Mouse (Mus musculus) thymus, adult 2 months (tissue): ENCODE data around the gene Glis3. TPM values are rescaled to one million over a fixed set of nuclear protein-coding genes. Genes with fewer than 3 reads are reported as not detected.
A peak's percentile ranks its signal among the peaks of the same experiment; 100 is the strongest.

Source experiments
- DNase-seq: peaks from one replicate; pipeline ENCODE4 v3.0.0; 2021
- H3K27ac ChIP-seq: fragments of 200-500 bp; 2 replicates; pipeline ENCODE4 v1.5.1; 2012; ENCODE audit warnings: low read length, control low read depth; ENCODE audit not compliant: control insufficient read depth, insufficient read depth
- H3K27me3 ChIP-seq: fragments of 200-500 bp; 2 replicates; pipeline ENCODE4 v1.6.1; 2012; ENCODE audit warnings: mild to moderate bottlenecking, low read length, moderate library complexity, mixed read lengths; ENCODE audit not compliant: control insufficient read depth, insufficient read depth
- H3K36me3 ChIP-seq: fragments of 200-500 bp; 2 replicates; pipeline ENCODE4 v1.6.1; 2012; ENCODE audit warnings: mild to moderate bottlenecking, low read length, moderate library complexity; ENCODE audit not compliant: control insufficient read depth, insufficient read depth
- H3K4me1 ChIP-seq: fragments of 200-500 bp; replicated peaks from 2 replicates; pipeline ENCODE4 v1.6.1; 2012; ENCODE audit warnings: low read length; ENCODE audit not compliant: control insufficient read depth, insufficient read depth
- H3K4me3 ChIP-seq: fragments of 200-500 bp; 2 replicates; pipeline ENCODE4 v1.5.1; 2012; ENCODE audit warnings: mild to moderate bottlenecking, low read length, control low read depth, moderate library complexity; ENCODE audit not compliant: control insufficient read depth, insufficient read depth
- CTCF ChIP-seq: fragments of 200-500 bp; IDR thresholded peaks from 2 replicates; pipeline ENCODE4 v1.5.1; 2012; ENCODE audit warnings: mild to moderate bottlenecking, control low read depth, low read length, moderate library complexity, borderline replicate concordance; ENCODE audit not compliant: control insufficient read depth, poor library complexity, insufficient read depth; ENCODE audit errors: extremely low read depth
- POLR2A ChIP-seq: fragments of 200-500 bp; IDR thresholded peaks from 2 replicates; pipeline ENCODE4 v1.6.1; 2012; ENCODE audit warnings: mild to moderate bottlenecking, low read length, control low read depth, moderate library complexity; ENCODE audit not compliant: control insufficient read depth, poor library complexity, insufficient read depth; ENCODE audit errors: extremely low read depth
- WGBS: fragments of 180-500 bp; shearing (Covaris S2); methylation state at CpG from one replicate; pipeline ENCODE4 v1.1.7; 2018; 5-methylcytosine and 5-hydroxymethylcytosine counted together
- polyA plus RNA-seq: library from polyadenylated mRNA; depleted of rRNA; stranded (reverse); fragments of >200 nt; gene quantifications from 2 replicates; pipeline ENCODE4 v1.2.3, GENCODE M21; 2012

Glis3 gene
- polyA plus RNA-seq, 1 experiment = 1.8 TPM

DNA sequence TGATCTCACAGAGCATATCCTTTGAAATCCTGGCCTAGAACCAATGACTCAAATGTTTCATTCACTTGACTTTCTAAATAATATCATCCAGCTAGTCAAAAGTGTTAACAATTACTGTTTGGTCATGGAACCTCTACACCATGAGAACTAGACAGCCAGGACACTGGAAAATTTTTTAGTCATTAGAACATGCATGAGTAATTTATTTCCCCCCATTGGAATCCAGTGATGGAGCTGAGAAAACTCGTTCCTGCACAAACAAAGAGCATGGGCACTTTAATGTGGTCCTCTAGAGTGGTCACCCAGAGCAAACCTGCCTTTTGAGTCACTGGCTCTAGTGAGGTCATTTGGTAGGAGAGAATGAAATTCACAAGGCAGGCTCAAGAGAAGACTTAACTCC, 55.3 kb downstream of the Glis3 start:
- DNase-seq = no peak
- Histone ChIP-seq H3K4me1 (no peaks in the 10 kb centered on the region), H3K4me3 (no peak overlapping the region), H3K27ac (no peak overlapping the region), H3K27me3 (no peaks in the 10 kb centered on the region), H3K36me3 (no peaks in the 10 kb centered on the region)
- TF ChIP-seq POLR2A = no peak
- TF ChIP-seq CTCF = no peak
- WGBS = 81% methylated on average over 1 of the region's 1 CpGs

DNA sequence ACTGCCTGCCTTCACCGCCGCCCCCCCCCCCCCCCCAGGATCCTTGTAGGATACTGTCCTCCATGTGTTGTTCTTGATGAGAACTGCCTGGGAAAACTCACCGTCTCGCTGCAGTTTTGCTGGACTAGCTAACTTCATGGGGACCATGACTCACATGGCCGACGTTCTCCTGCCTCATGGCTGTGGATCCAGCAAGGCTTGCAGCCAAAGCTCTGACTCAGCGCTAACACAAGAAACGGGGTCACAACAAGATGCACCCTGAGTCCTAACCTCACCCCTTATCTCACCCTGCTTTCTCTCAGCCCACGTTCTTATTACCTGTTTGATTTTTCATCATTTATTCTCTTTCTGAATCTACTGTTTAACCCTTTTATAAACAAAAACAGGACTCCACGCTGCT, 56.2 kb downstream of the Glis3 start:
- Histone ChIP-seq H3K27ac (no peak overlapping the region), H3K4me1 (no peaks in the 10 kb centered on the region), H3K27me3 (no peaks in the 10 kb centered on the region), H3K4me3 (no peak overlapping the region), H3K36me3 (no peaks in the 10 kb centered on the region)
- WGBS = 94% methylated on average over 10 of the region's 10 CpGs
- TF ChIP-seq CTCF (no peak), POLR2A (no peak)
- DNase-seq = no peak

DNA sequence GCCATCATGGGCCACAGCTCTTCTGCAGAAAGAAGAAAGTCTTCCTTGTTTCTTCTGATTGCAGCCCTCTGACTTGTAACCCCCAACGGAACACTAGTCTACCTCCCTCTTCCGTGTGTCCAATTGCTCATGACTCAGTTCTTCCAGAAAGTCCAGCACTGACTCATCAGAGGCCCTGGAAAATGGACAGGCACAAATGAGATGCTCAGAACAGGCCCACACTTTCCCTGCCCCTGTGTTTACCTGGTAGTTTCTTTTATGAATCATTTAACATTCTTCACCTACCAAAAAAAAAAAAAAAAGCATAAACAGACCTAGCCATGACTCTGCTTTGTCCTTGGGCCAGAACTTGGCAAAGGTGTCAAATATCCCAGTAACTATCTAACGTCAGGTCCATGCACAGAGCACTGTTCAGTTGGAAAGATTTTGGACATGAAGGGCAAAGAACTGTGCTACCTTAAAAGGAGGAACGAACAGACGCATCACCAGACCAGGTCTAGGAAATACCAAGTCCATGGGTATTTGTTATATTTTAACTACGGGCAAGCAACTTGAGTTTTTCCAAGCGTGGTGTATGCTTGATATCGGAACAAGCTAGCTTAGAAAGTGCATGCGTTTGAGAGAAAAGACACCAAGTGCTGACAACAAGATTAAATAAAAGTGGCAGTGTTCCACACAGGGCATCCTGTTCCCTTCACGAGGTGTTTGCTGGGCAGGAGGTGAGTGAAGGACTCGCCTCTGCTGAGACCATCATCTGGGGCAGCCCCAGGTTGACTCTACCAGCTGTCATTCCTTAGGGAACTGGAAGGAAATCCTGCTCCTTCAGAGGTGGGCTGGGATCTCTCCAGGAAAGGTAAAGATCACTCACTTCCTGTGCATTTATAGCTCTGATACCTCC, 58.0 kb downstream of the Glis3 start:
- no peak overlapping the region for H3K27ac ChIP-seq
- DNase-seq = no peak
- H3K4me3 ChIP-seq = no peak overlapping the region
- 96% methylated on average over 11 of the region's 11 CpGs for WGBS
- TF ChIP-seq POLR2A (no peak), CTCF (no peak)
- no peaks in the 10 kb centered on the region for H3K4me1 ChIP-seq
- no peaks in the 10 kb centered on the region for H3K36me3 ChIP-seq
- H3K27me3 ChIP-seq = no peaks in the 10 kb centered on the region

DNA sequence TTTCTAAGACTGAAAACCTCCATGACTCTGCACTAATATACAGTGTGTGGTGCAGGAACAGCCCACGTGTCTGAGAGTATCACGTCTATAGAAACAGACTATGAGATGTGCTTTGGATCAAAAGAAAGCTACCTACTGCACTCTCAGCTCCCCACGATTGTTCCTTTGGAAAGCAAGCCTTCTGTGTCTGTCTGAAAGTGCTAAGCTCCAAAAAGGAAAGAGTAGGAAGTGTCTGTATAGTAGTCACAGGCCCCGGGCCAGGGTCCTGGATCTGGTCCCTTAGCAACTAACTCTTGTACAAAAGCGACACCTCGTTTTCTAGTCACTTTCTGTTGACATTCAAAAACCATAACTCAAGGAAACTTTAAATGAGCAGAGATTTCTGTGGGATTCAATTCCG, 62.1 kb downstream of the Glis3 start:
- WGBS = 90% methylated on average over 7 of the region's 7 CpGs
- H3K4me3 ChIP-seq = no peak overlapping the region
- no peak overlapping the region for H3K27ac ChIP-seq
- TF ChIP-seq CTCF (no peak), POLR2A (no peak)
- H3K4me1 ChIP-seq = no peaks in the 10 kb centered on the region; the same call in 1 of the 2 replicates
- no peaks in the 10 kb centered on the region for H3K27me3 ChIP-seq
- no peaks in the 10 kb centered on the region for H3K36me3 ChIP-seq
- no peak for DNase-seq

DNA sequence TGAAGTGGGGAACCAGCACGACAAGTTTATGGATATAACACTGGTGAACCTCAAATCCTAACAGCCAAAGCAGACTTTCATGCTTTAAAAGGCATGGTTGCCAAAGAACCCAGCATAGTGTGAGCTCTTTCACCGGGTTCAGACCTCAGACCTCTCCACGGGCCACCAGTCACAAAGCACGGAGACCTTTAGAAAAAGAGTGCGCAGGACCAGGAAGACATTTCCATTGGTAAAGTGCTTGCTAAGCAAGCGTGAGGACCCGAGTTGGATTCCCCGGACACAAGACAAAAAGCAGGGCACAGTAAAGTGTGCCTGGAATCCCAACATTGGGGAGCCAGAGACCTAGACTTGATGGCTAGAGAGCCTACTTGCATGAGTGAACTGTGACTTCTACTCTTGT, 62.7 kb downstream of the Glis3 start:
- H3K27ac ChIP-seq = no peak overlapping the region
- TF ChIP-seq CTCF (no peak), POLR2A (no peak)
- WGBS = 97% methylated on average over 8 of the region's 8 CpGs
- no peak for DNase-seq
- no peak overlapping the region for H3K4me3 ChIP-seq
- H3K27me3 ChIP-seq = no peaks in the 10 kb centered on the region
- H3K36me3 ChIP-seq = no peaks in the 10 kb centered on the region
- H3K4me1 ChIP-seq = peaks cover 4% of the 10 kb centered on the region

DNA sequence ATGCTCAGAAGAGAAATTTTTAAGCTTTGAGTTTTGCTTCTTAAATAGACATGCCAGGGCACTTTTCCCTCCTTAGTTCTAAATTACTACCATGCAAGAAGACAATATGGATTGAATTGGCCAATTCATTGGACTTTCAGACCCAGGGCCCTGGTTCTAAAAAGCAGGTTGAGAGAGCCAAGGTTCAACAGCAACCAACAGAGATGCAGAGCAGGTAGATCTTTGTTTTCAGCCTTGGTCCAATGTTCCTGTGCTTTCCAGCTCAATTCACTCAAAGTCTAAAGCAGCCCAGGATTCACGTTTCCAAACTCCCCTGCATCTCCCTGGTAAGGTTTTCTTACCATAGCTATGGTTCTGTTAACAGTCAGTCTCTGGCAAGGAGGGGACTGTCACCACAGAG, 63.4 kb downstream of the Glis3 start:
- DNase-seq = no peak
- no peaks in the 10 kb centered on the region for H3K36me3 ChIP-seq
- peaks cover 4% of the 10 kb centered on the region for H3K4me1 ChIP-seq
- no peak overlapping the region for H3K27ac ChIP-seq
- TF ChIP-seq POLR2A = no peak
- no peak for TF ChIP-seq CTCF
- no peaks in the 10 kb centered on the region for H3K27me3 ChIP-seq
- 90% methylated on average over 1 of the region's 1 CpGs for WGBS
- no peak overlapping the region for H3K4me3 ChIP-seq

DNA sequence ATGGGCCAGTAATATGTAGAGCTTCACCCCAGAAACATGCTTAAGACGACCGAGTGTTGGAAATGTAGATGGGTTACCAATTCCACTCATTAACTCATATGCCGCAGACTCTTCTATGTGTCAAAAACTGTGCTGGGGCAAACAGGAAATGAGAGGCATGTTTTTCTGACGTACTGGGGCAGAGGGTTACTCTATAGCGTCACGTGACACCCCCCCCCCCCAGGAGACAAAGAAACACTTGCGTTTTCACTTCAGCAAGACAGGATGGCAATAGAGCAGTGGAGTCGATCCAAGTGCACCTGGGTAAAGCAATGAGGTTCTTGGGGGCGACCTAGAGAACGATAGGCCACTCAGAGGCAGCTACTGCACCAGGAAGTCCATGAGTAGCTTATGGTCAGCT, 67.6 kb downstream of the Glis3 start:
- peak; percentile 2 for DNase-seq
- 69% methylated on average over 10 of the region's 10 CpGs for WGBS
- peak overlapping the region; percentile 70 for H3K27ac ChIP-seq
- H3K36me3 ChIP-seq = no peaks in the 10 kb centered on the region
- TF ChIP-seq CTCF (no peak), POLR2A (no peak)
- peaks cover 4% of the 10 kb centered on the region for H3K4me1 ChIP-seq
- H3K27me3 ChIP-seq = no peaks in the 10 kb centered on the region
- H3K4me3 ChIP-seq = no peak overlapping the region
